Mouse (Mus musculus): ENCODE data around the gene Dock10. TPM values are rescaled to one million over a fixed set of nuclear protein-coding genes. Genes with fewer than 3 reads are reported as not detected.

The Dock10 gene
- polyA plus RNA-seq, 1 experiment from 2014 or later = 2.2 TPM

- Histone ChIP-seq H3K9ac (no peak overlapping the region), H3K4me3 (replicated peaks) (no peak overlapping the region), H3K36me3 (no peaks in the 10 kb centered on the region), H3K27ac (no peak overlapping the region), H3K4me2 (no peak overlapping the region), H3K9me3 (replicated peaks) (no peaks in the 10 kb centered on the region), H3K27me3 (no peaks in the 10 kb centered on the region), H3K4me1 (replicated peaks) (no peaks in the 10 kb centered on the region)
- DNase-seq = no peak
- no peak for ATAC-seq (ENCODE audit: low read depth)
- 43% methylated on average over 2 of the region's 2 CpGs for WGBS (ENCODE audit: insufficient replicate concordance)
Measured at GRCm38 (mm10) chr1:80453971-80454370, 304.4 kb downstream of the Dock10 start.

DNA sequence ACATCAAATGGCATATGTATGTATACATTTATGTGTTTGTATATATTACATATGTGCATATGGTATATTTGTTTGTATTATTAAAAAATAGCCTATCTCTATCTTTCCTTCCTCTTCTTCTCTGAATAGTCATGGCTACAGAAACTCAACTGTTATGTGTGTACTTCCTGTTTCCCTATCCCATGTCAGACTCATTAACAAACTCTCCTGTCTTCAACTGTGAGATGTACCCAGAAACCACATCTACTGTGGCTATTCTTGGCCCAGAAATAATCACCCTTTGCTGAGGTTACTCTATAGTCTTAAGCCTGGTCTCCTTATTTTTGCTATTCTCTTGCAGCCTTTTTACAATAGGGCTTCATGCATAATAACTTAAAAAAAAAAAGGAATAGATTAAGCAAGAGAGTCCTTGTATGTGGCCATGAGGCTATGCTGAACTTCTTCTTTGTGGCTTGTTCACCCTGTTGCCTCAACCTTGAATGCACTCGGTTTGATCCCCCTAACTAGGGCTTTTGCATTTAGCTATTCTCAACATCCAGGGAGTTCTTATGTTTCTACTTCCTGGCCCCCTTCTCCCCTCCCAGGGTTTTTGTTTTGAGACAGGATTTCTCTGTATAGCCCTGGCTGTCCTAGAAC lies 306.3 kb downstream of the Dock10 start:
- Histone ChIP-seq H3K27me3 (no peaks in the 10 kb centered on the region), H3K36me3 (no peaks in the 10 kb centered on the region), H3K9ac (no peak overlapping the region), H3K4me1 (replicated peaks) (0 out of 2 replicates have a peak, but pooled peaks cover 4% of the 10 kb centered on the region), H3K4me3 (replicated peaks) (no peak overlapping the region), H3K4me2 (no peak overlapping the region), H3K9me3 (replicated peaks) (no peaks in the 10 kb centered on the region), H3K27ac (no peak overlapping the region)
- ATAC-seq (ENCODE audit: low read depth) (no peak), DNase-seq (no peak)
- WGBS (ENCODE audit: insufficient replicate concordance) = 21% methylated on average over 1 of the region's 1 CpGs

Measured in liver, embryonic 13.5 days (tissue).